Mouse (Mus musculus) ES-Bruce4 (cell line): ENCODE results near the gene Etfrf1.

Experiments
- EP300 ChIP-seq: IDR thresholded peaks from 2 replicates; pipeline ENCODE4 v1.6.1; 2011; ENCODE audit warnings: low read depth, low read length; ENCODE audit not compliant: insufficient read depth
- POLR2A ChIP-seq: IDR thresholded peaks from one replicate; pipeline ENCODE4 v1.8.1; 2011; ENCODE audit warnings: low read length; ENCODE audit not compliant: insufficient read depth

GRCm38 (mm10) chr6:145242521-145242920, 31.6 kb downstream of the Etfrf1 start:
- TF ChIP-seq POLR2A (no peak), EP300 (no peak)
